Mouse (Mus musculus): ENCODE measurements at regions not wholly inside any gene's neighbourhood (a gene's known extent, or its start where the extent isn't known, plus 50 kb on each side); places are given as distances from the start of the nearest gene placed in this dataset.

GRCm38 (mm10) chr12:9487674-9488413 is 82.1 kb upstream of the Osr1 start:
- H3K4me1 ChIP-seq (ENCODE audit: insufficient read depth, low read length) = no peaks in the 10 kb centered on the region
- no peak for TF ChIP-seq CTCF (IDR thresholded peaks at IDR 0.05; ENCODE audit: low read depth)
- no peaks in the 10 kb centered on the region for H3K36me3 ChIP-seq (ENCODE audit: insufficient read depth, low read length)
- no peaks in the 10 kb centered on the region for H3K9me3 ChIP-seq (ENCODE audit: low read length)
- 78% methylated on average over 8 of the region's 8 CpGs for WGBS
- no peaks in the 10 kb centered on the region for H3K27me3 ChIP-seq (ENCODE audit: insufficient read depth, low read length)
- no peak overlapping the region for H3K27ac ChIP-seq
- H3K9ac ChIP-seq (replicated peaks; ENCODE audit: low read length) = no peak overlapping the region
- ATAC-seq = no peak
- no peak for DNase-seq (ENCODE audit: low spot score)
- H3K4me3 ChIP-seq (ENCODE audit: low read length) = no peak overlapping the region
- no peak overlapping the region for H3K4me2 ChIP-seq (ENCODE audit: low read depth, low read length)

DNA sequence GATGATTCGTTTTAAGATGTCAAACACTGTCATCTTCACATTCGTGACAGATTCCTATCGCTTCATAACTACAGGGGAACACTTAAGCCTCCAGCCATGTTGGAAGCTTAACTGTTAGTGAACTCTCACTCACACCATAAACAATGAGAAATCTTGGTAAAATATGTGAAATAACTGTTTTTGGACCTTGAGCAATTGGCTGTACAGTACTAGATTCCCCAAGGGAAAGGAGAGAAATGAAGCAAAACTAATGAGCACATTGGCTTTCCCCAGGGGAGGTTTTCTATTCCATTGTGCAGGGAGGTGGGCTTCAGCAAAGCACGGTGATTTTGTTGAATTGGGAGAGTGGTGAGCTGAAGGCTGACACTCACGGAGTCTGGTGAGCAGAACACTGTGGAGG is 56.0 kb upstream of the Osr1 start:
- Histone ChIP-seq H3K9me3 (ENCODE audit: low read length) (no peaks in the 10 kb centered on the region), H3K4me2 (ENCODE audit: low read depth, low read length) (no peak overlapping the region), H3K27ac (no peak overlapping the region), H3K4me3 (ENCODE audit: low read length) (no peak overlapping the region), H3K9ac (replicated peaks; ENCODE audit: low read length) (no peak overlapping the region), H3K4me1 (ENCODE audit: insufficient read depth, low read length) (no peaks in the 10 kb centered on the region), H3K36me3 (ENCODE audit: insufficient read depth, low read length) (no peaks in the 10 kb centered on the region), H3K27me3 (ENCODE audit: insufficient read depth, low read length) (no peaks in the 10 kb centered on the region)
- ATAC-seq = no peak
- TF ChIP-seq CTCF (IDR thresholded peaks at IDR 0.05; ENCODE audit: low read depth) = no peak
- DNase-seq (ENCODE audit: low spot score) = no peak
- 63% methylated on average over 5 of the region's 5 CpGs for WGBS

GRCm38 (mm10) chr12:9518782-9519181 is 51.1 kb upstream of the Osr1 start:
- WGBS = 80% methylated on average over 7 of the region's 7 CpGs
- TF ChIP-seq CTCF (IDR thresholded peaks at IDR 0.05; ENCODE audit: low read depth) = peak; percentile 31
- ATAC-seq = no peak
- Histone ChIP-seq H3K27me3 (ENCODE audit: insufficient read depth, low read length) (no peaks in the 10 kb centered on the region), H3K36me3 (ENCODE audit: insufficient read depth, low read length) (no peaks in the 10 kb centered on the region), H3K4me3 (ENCODE audit: low read length) (no peak overlapping the region), H3K4me1 (ENCODE audit: insufficient read depth, low read length) (no peaks in the 10 kb centered on the region), H3K27ac (no peak overlapping the region), H3K9ac (replicated peaks; ENCODE audit: low read length) (no peak overlapping the region), H3K4me2 (ENCODE audit: low read depth, low read length) (no peak overlapping the region), H3K9me3 (ENCODE audit: low read length) (no peaks in the 10 kb centered on the region)
- DNase-seq (ENCODE audit: low spot score) = no peak

- H3K9me3 ChIP-seq (ENCODE audit: low read length) = no peaks in the 10 kb centered on the region
- DNase-seq (ENCODE audit: low spot score) (peak; percentile 2), ATAC-seq (no peak)
- no peak overlapping the region for H3K27ac ChIP-seq
- H3K4me1 ChIP-seq (ENCODE audit: insufficient read depth, low read length) = no peaks in the 10 kb centered on the region
- 55% methylated on average over 3 of the region's 3 CpGs for WGBS
- no peak overlapping the region for H3K4me2 ChIP-seq (ENCODE audit: low read depth, low read length)
- H3K4me3 ChIP-seq (ENCODE audit: low read length) = no peak overlapping the region
- H3K27me3 ChIP-seq (ENCODE audit: insufficient read depth, low read length) = no peaks in the 10 kb centered on the region
- TF ChIP-seq CTCF (IDR thresholded peaks at IDR 0.05; ENCODE audit: low read depth) = no peak
- H3K36me3 ChIP-seq (ENCODE audit: insufficient read depth, low read length) = no peaks in the 10 kb centered on the region
- no peak overlapping the region for H3K9ac ChIP-seq (replicated peaks; ENCODE audit: low read length)
These were observed 50.6 kb upstream of the Osr1 start for GRCm38 (mm10) chr12:9519346-9519745.

Data from hindbrain, postnatal 0 days (tissue).